Mouse (Mus musculus): Measurements from ENCODE around the gene Chd9.

DNA sequence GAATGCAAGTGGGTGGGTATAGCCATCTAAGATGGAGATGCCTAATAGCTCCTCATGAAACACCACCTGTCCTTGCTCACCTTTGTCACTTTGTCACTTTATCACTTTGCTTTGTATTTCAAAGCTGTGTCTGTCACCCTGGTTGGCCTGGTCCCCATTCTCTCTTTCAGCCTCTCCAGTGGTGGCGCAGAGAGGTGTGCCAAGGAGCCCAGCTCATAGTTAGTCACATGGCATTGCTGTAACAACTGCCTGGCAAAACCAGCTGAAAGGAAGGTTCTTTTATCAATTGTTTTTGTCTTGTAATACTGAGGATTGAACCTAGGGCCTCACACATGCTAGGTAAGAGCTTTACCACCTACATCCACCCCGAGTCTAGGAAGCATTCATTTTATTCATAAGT, 38.9 kb downstream of the Chd9 start:
- TF ChIP-seq CTCF (conservative IDR thresholded peaks at IDR 0.05; ENCODE audit: insufficient read depth, insufficient read length, low read depth, low read length) (no peak), POLR2A (IDR thresholded peaks at IDR 0.05; ENCODE audit: low read depth, low read length) (no peak)
